Mouse (Mus musculus): ENCODE measurements around the gene Scyl1. TPM values are rescaled to one million over a fixed set of nuclear protein-coding genes. Genes with fewer than 3 reads are reported as not detected.

The Scyl1 gene
- polyA plus RNA-seq, 1 experiment from 2014 or later, result 65.8 TPM

DNA sequence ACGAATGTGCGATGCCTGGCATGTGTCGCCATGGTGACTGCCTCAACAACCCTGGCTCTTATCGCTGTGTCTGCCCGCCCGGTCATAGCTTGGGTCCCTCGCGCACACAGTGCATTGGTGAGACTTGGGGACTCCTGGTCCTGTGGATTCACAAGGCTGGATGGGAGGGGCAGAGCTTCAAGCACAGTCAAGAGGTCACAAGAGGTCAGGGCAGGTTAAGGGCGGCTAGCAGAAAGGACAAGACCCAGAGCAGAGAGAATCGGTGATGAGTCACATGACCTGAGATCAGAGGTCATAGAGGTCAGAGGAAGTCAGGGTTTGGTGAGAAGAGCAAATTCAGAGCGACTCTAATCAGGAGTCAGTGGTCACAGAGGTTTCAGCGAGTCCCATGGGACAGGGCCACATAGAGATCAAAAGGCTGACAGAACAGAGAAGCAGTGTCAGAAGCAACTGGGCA, 24.3 kb downstream of the Scyl1 start:
- no peak for ATAC-seq (ENCODE audit: insufficient number of reproducible peaks, low FRiP score, low TSS enrichment, low read depth)
- WGBS, result 40% methylated on average over 12 of the region's 12 CpGs
- no peak overlapping the region for H3K4me2 ChIP-seq (ENCODE audit: low read depth, severe bottlenecking)
- H3K27ac ChIP-seq (replicated peaks; ENCODE audit: low read depth, low read length), result no peak overlapping the region
- DNase-seq (ENCODE audit: low spot score), result no peak
- no peak overlapping the region for H3K4me3 ChIP-seq (ENCODE audit: low read depth, low read length)
- peaks cover 2% of the 10 kb centered on the region; the same call in 1 of the 2 replicates for H3K36me3 ChIP-seq (ENCODE audit: control insufficient read depth, insufficient read depth, low read length)
- H3K9me3 ChIP-seq (ENCODE audit: control insufficient read depth, low read length), result no peaks in the 10 kb centered on the region
- H3K9ac ChIP-seq (ENCODE audit: low read length), result no peak overlapping the region
- H3K4me1 ChIP-seq (ENCODE audit: control insufficient read depth, insufficient read depth, low read length), result peaks cover 29% of the 10 kb centered on the region
- H3K27me3 ChIP-seq (ENCODE audit: control insufficient read depth, insufficient read depth, low read length), result peaks cover 35% of the 10 kb centered on the region

DNA sequence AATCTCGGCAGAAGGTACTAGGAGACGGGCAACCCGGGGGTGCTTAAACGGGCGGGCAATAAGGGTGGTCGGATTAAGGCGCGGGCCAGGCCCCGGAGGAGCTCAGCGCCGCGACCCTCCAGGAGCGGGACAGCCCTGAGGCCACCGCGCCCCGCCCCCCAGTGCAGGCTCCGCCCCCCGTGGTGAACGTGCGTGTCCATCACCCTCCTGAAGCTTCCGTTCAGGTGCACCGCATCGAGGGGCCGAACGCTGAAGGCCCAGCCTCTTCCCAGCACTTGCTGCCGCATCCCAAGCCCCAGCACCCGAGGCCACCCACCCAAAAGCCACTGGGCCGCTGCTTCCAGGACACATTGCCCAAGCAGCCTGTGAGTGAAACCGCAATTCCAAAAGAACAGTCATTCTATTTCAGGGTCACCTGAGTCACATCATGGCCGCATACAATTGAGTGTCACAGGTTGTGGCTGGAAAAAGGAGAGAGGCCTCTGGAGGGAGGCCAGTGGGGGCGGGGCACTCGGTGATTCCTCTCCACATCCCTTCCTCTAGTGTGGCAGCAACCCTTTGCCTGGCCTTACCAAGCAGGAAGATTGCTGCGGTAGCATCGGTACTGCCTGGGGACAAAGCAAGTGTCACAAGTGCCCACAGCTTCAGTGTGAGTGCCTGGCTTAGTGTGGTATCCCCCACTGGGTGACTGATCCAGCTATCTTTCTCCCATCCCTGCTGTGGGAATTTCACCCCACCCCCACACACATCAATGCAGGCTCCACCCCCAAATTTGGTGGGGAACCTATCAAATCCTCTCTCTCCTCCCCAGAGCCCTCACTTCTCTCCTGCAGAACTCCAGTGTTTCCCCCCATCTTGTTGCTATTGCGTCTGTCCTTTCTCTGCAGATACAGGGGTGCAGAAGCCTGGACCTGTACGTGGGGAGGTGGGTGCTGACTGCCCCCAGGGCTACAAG, 25.2 kb downstream of the Scyl1 start:
- Histone ChIP-seq H3K27ac (replicated peaks; ENCODE audit: low read depth, low read length) (no peak overlapping the region), H3K4me2 (ENCODE audit: low read depth, severe bottlenecking) (peak overlapping the region; percentile 61), H3K4me3 (ENCODE audit: low read depth, low read length) (peak overlapping the region; percentile 26), H3K4me1 (ENCODE audit: control insufficient read depth, insufficient read depth, low read length) (peaks cover 28% of the 10 kb centered on the region), H3K36me3 (ENCODE audit: control insufficient read depth, insufficient read depth, low read length) (peaks cover 2% of the 10 kb centered on the region; the same call in 1 of the 2 replicates), H3K9ac (ENCODE audit: low read length) (peak overlapping the region; percentile 53; the same call in 1 of the 2 replicates), H3K9me3 (ENCODE audit: control insufficient read depth, low read length) (no peaks in the 10 kb centered on the region), H3K27me3 (ENCODE audit: control insufficient read depth, insufficient read depth, low read length) (peaks cover 29% of the 10 kb centered on the region)
- ATAC-seq (ENCODE audit: insufficient number of reproducible peaks, low FRiP score, low TSS enrichment, low read depth) (no peak), DNase-seq (ENCODE audit: low spot score) (peak; percentile 42)
- WGBS, result 5% methylated on average over 36 of the region's 36 CpGs

DNA sequence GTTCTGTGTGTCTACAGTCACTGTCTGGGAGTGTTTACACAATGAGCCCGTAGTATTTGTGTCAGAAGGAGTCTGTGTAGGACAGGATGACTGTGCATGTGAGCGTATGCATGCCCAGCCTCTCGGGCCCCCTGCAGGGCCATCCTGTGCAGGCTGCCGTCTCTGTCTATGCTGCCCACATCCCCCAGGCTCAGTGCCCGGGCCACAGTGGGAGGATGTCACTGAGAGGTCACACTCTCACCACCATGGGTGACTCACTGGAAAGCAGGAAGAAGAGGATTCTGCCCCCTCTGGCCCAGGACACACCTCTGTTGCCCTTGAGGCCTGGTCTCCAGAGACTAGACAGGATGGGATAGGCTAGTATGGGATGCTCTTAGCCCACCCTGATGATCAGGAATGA, 27.6 kb downstream of the Scyl1 start:
- H3K4me3 ChIP-seq (ENCODE audit: low read depth, low read length), result no peak overlapping the region
- H3K27me3 ChIP-seq (ENCODE audit: control insufficient read depth, insufficient read depth, low read length), result peaks cover 23% of the 10 kb centered on the region
- peaks cover 2% of the 10 kb centered on the region; the same call in 1 of the 2 replicates for H3K36me3 ChIP-seq (ENCODE audit: control insufficient read depth, insufficient read depth, low read length)
- H3K9ac ChIP-seq (ENCODE audit: low read length), result no peak overlapping the region
- H3K4me1 ChIP-seq (ENCODE audit: control insufficient read depth, insufficient read depth, low read length), result peaks cover 32% of the 10 kb centered on the region
- 66% methylated on average over 5 of the region's 5 CpGs for WGBS
- no peak for ATAC-seq (ENCODE audit: insufficient number of reproducible peaks, low FRiP score, low TSS enrichment, low read depth)
- H3K9me3 ChIP-seq (ENCODE audit: control insufficient read depth, low read length), result no peaks in the 10 kb centered on the region
- H3K27ac ChIP-seq (replicated peaks; ENCODE audit: low read depth, low read length), result no peak overlapping the region
- H3K4me2 ChIP-seq (ENCODE audit: low read depth, severe bottlenecking), result no peak overlapping the region
- no peak for DNase-seq (ENCODE audit: low spot score)

DNA sequence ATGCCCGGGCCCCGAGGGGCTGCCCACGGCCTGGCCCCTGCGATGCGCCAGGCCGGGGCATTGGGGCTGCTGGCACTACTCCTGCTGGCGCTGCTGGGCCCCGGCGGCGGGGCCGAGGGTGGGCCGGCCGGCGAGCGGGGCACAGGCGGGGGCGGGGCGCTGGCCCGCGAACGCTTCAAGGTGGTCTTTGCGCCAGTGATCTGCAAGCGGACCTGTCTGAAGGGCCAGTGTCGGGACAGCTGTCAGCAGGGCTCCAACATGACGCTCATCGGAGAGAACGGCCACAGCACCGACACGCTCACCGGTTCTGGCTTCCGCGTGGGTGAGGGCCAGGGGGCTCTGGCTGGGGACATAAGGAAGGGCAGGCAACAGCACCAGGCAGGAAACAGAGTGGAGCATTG, 29.0 kb downstream of the Scyl1 start:
- peak overlapping the region; percentile 52; the same call in 1 of the 2 replicates for H3K27ac ChIP-seq (replicated peaks; ENCODE audit: low read depth, low read length)
- H3K9me3 ChIP-seq (ENCODE audit: control insufficient read depth, low read length), result no peaks in the 10 kb centered on the region
- peak overlapping the region; percentile 52 for H3K4me3 ChIP-seq (ENCODE audit: low read depth, low read length)
- peaks cover 23% of the 10 kb centered on the region for H3K27me3 ChIP-seq (ENCODE audit: control insufficient read depth, insufficient read depth, low read length)
- DNase-seq (ENCODE audit: low spot score) (peak; percentile 63), ATAC-seq (ENCODE audit: insufficient number of reproducible peaks, low FRiP score, low TSS enrichment, low read depth) (peak; percentile 36; the same call in 1 of the 2 replicates)
- peaks cover 2% of the 10 kb centered on the region; the same call in 1 of the 2 replicates for H3K36me3 ChIP-seq (ENCODE audit: control insufficient read depth, insufficient read depth, low read length)
- H3K4me1 ChIP-seq (ENCODE audit: control insufficient read depth, insufficient read depth, low read length), result peaks cover 32% of the 10 kb centered on the region
- H3K9ac ChIP-seq (ENCODE audit: low read length), result peak overlapping the region; percentile 92
- under 1% methylated on average over 32 of the region's 32 CpGs for WGBS
- H3K4me2 ChIP-seq (ENCODE audit: low read depth, severe bottlenecking), result peak overlapping the region; percentile 99

DNA sequence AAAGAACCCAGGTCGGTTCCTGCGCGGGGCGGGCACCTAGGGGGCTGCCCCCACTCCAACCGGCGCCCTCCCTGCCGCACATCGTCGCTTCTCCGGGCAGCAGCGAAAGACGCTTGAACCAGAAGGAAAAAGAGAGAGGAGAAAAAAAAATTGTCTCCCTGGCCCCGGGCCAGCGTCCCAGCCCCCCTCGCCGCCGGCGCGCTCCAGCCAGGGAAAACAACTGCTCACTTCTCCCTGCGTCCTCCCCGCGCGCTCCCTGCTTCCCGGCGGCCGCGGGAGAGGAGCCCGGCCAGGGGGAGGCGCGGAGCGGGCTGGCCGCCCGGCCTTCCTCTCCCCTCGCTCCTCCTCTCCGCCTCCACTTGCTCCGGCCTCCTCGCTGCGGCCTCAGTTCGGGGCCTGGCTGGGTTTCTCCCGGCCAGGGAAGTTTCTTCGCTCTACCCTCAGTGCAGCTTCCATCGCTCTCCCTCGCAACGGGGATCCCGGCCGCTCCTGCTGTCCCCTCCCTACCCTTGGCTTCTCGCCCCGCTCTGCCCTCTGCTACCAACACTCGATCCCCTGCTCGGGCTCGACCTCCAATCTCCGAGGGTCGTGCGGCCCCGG, 29.5 kb downstream of the Scyl1 start:
- peak overlapping the region; percentile 99 for H3K4me2 ChIP-seq (ENCODE audit: low read depth, severe bottlenecking)
- H3K4me1 ChIP-seq (ENCODE audit: control insufficient read depth, insufficient read depth, low read length), result peaks cover 32% of the 10 kb centered on the region
- H3K4me3 ChIP-seq (ENCODE audit: low read depth, low read length), result peak overlapping the region; percentile 52
- no peaks in the 10 kb centered on the region for H3K9me3 ChIP-seq (ENCODE audit: control insufficient read depth, low read length)
- peaks cover 2% of the 10 kb centered on the region; the same call in 1 of the 2 replicates for H3K36me3 ChIP-seq (ENCODE audit: control insufficient read depth, insufficient read depth, low read length)
- H3K27ac ChIP-seq (replicated peaks; ENCODE audit: low read depth, low read length), result 0 out of 2 replicates have a peak overlapping the region, but pooled peaks have one; percentile 52
- peak overlapping the region; percentile 92 for H3K9ac ChIP-seq (ENCODE audit: low read length)
- ATAC-seq (ENCODE audit: insufficient number of reproducible peaks, low FRiP score, low TSS enrichment, low read depth) (peak; percentile 41; the same call in 1 of the 2 replicates), DNase-seq (ENCODE audit: low spot score) (peak; percentile 75)
- peaks cover 23% of the 10 kb centered on the region for H3K27me3 ChIP-seq (ENCODE audit: control insufficient read depth, insufficient read depth, low read length)
- under 1% methylated on average over 36 of the region's 55 CpGs for WGBS

DNA sequence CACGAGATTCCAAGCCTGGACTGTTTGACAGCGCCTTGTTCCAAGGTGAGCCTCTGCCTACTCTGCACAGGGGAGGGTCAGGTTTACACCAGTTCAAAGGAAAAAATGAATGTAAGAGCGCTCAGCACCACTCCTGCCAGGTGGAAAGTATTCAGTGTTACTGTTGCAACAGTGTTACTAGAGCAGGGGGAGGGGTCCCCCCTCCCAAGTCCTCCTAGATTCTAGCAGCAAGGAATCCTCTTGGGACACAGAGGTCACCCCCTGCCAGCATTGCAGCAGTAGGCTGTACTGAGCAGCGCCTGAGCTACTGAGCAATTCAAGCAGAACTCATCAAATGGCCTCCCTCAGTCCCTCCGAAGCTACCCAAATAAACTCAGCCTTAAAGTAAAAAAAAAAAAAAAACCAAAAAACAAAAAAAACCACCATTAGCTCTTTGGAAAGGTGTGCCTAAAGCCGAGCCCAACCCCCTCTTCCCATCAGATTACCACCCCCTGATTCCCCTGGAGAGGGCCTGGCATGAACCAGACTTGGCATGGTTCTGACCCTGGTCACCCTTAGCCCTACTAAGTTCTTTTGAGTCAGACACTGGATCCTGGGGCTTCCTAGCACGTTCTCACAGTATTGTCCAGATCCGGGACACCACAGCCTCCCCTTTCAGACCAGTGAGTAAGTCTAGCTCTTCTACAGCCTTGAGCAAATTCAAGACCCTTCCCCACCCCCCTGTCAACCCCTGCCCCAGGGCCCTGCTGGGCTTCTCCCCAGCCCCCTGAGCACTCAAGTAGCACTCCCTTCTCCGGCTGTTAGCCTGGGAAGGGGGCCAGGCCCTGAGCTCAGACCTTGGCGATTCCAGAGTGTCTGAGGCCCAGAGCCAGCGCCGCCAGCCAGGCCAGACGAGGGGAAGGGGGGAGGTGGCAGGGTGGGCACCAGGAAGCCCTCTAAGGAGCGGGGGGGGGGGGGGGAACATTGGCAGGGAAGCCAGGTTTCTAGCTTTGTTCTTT, 30.6 kb downstream of the Scyl1 start, which contains the start of gene Ltbp3:
Gene Ltbp3 (plus strand): TSS at position 585 of the 998 bp plus-strand sequence.
- peaks cover 24% of the 10 kb centered on the region for H3K4me1 ChIP-seq (ENCODE audit: control insufficient read depth, insufficient read depth, low read length)
- peak; percentile 30 for DNase-seq (ENCODE audit: low spot score)
- H3K36me3 ChIP-seq (ENCODE audit: control insufficient read depth, insufficient read depth, low read length), result peaks cover 2% of the 10 kb centered on the region; the same call in 1 of the 2 replicates
- H3K9me3 ChIP-seq (ENCODE audit: control insufficient read depth, low read length), result no peaks in the 10 kb centered on the region
- peaks cover 19% of the 10 kb centered on the region for H3K27me3 ChIP-seq (ENCODE audit: control insufficient read depth, insufficient read depth, low read length)
- H3K4me3 ChIP-seq (ENCODE audit: low read depth, low read length), result peak within 1 kb of the TSS; percentile 52
- H3K27ac ChIP-seq (replicated peaks; ENCODE audit: low read depth, low read length), result no peak within 1 kb of the TSS
- WGBS, result 23% methylated on average over 14 of the region's 14 CpGs
- H3K4me2 ChIP-seq (ENCODE audit: low read depth, severe bottlenecking), result peak within 1 kb of the TSS; percentile 99
- no peak for ATAC-seq (ENCODE audit: insufficient number of reproducible peaks, low FRiP score, low TSS enrichment, low read depth)
- peak within 1 kb of the TSS; percentile 92 for H3K9ac ChIP-seq (ENCODE audit: low read length)

DNA sequence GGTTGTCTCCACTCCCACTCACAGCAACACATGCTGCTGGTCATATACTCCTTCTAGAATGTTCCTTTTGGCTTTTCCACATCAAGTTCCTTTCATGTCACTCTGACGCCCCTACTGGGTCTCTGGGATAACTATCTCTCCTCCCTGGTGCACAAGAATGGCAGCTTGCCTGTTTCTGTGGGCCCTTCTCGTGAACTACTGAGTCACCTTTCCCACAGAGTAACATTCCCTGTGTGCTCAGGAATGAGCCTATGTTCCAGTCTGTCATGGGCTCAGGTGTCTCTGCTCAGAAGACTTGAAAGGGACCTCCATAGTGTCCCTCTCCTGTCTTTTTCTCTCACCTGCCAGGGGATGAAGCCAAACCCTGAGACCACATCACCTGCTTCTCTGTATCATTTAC, 31.8 kb downstream of the Scyl1 start:
- WGBS, result 63% methylated on average over 2 of the region's 2 CpGs
- no peak overlapping the region for H3K27ac ChIP-seq (replicated peaks; ENCODE audit: low read depth, low read length)
- no peaks in the 10 kb centered on the region for H3K9me3 ChIP-seq (ENCODE audit: control insufficient read depth, low read length)
- no peak for ATAC-seq (ENCODE audit: insufficient number of reproducible peaks, low FRiP score, low TSS enrichment, low read depth)
- no peak overlapping the region for H3K4me3 ChIP-seq (ENCODE audit: low read depth, low read length)
- H3K4me1 ChIP-seq (ENCODE audit: control insufficient read depth, insufficient read depth, low read length), result peaks cover 20% of the 10 kb centered on the region
- no peaks in the 10 kb centered on the region for H3K36me3 ChIP-seq (ENCODE audit: control insufficient read depth, insufficient read depth, low read length)
- H3K27me3 ChIP-seq (ENCODE audit: control insufficient read depth, insufficient read depth, low read length), result peaks cover 7% of the 10 kb centered on the region; the same call in 1 of the 2 replicates
- H3K9ac ChIP-seq (ENCODE audit: low read length), result no peak overlapping the region
- H3K4me2 ChIP-seq (ENCODE audit: low read depth, severe bottlenecking), result no peak overlapping the region
- DNase-seq (ENCODE audit: low spot score), result no peak
